Mouse (Mus musculus) right cerebral cortex, postnatal 14 days (tissue): ENCODE measurements around the gene Arpc4.

Experiments
- DNase-seq: peaks from one replicate; pipeline ENCODE4 v3.0.0; 2022

Arpc4 gene

GRCm38 (mm10) chr6:113366639-113367038 is 11.3 kb upstream of the Arpc4 start:
- no peak for DNase-seq

- no peak for DNase-seq
Observed at GRCm38 (mm10) chr6:113367574-113367973, 10.3 kb upstream of the Arpc4 start.

GRCm38 (mm10) chr6:113368124-113368523 is 9.8 kb upstream of the Arpc4 start:
- no peak for DNase-seq

GRCm38 (mm10) chr6:113368577-113368976 is 9.3 kb upstream of the Arpc4 start:
- no peak for DNase-seq

- no peak for DNase-seq
Observed at GRCm38 (mm10) chr6:113370194-113370929, 7.6 kb upstream of the Arpc4 start.

- DNase-seq = no peak
Observed at GRCm38 (mm10) chr6:113373491-113373890, 4.4 kb upstream of the Arpc4 start.

- no peak for DNase-seq
Observed at GRCm38 (mm10) chr6:113377172-113377495, 781 bp upstream of the Arpc4 start.

GRCm38 (mm10) chr6:113379246-113379645 is 1.3 kb downstream of the Arpc4 start:
- no peak for DNase-seq

- DNase-seq = no peak
Observed at GRCm38 (mm10) chr6:113380480-113380879, 2.6 kb downstream of the Arpc4 start.

- no peak for DNase-seq
Observed at GRCm38 (mm10) chr6:113384351-113384927, 6.5 kb downstream of the Arpc4 start.

GRCm38 (mm10) chr6:113385160-113385714 is 7.3 kb downstream of the Arpc4 start:
- DNase-seq = no peak

- no peak for DNase-seq
Observed at GRCm38 (mm10) chr6:113386025-113386424, 8.1 kb downstream of the Arpc4 start.

GRCm38 (mm10) chr6:113388960-113389359 is 11.0 kb downstream of the Arpc4 start, which contains the start of gene Ttll3:
Gene Ttll3 (plus strand): TSS chr6:113389260.
- DNase-seq = no peak

- no peak for DNase-seq
Observed at GRCm38 (mm10) chr6:113390715-113391114, 12.8 kb downstream of the Arpc4 start.

- DNase-seq = no peak
Observed at GRCm38 (mm10) chr6:113392015-113392386, 14.1 kb downstream of the Arpc4 start.

GRCm38 (mm10) chr6:113392387-113393071 is 14.6 kb downstream of the Arpc4 start:
- DNase-seq = peak; percentile 46

GRCm38 (mm10) chr6:113393951-113394350 is 16.0 kb downstream of the Arpc4 start:
- no peak for DNase-seq

GRCm38 (mm10) chr6:113394811-113395210 is 16.9 kb downstream of the Arpc4 start:
- no peak for DNase-seq

GRCm38 (mm10) chr6:113395501-113395900 is 17.6 kb downstream of the Arpc4 start:
- no peak for DNase-seq

- DNase-seq = no peak
Observed at GRCm38 (mm10) chr6:113396270-113397030, 18.5 kb downstream of the Arpc4 start.

- DNase-seq = no peak
Observed at GRCm38 (mm10) chr6:113402094-113402493, 24.2 kb downstream of the Arpc4 start.

- no peak for DNase-seq
Observed at GRCm38 (mm10) chr6:113404649-113405448, 26.9 kb downstream of the Arpc4 start.
